Comparison of ENCODE assay signal across 8 mouse cellular contexts in genomic region chr7:34234610-34235561, GRCm38 (mm10). TPM values are rescaled to one million over a fixed set of nuclear protein-coding genes. Genes with fewer than 3 reads are reported as not detected.
DNase-seq lines count a peak whose midpoint lies in the region; ATAC-seq and TF ChIP-seq lines count a peak whose summit lies in the region.

No protein-coding gene starts in this region.

- H3K4me3 ChIP-seq in heart, adult 2 months = peak overlapping the region; percentile 73
- peak overlapping the region; percentile 50 for H3K4me3 ChIP-seq in embryonic facial prominence, embryonic 14.5 days (ENCODE audit: low read depth, low read length)
- H3K4me3 ChIP-seq in limb, embryonic 14.5 days (replicated peaks; ENCODE audit: low read length) = peak overlapping the region; percentile 48
- H3K4me3 ChIP-seq in stomach, postnatal 0 days (ENCODE audit: low read depth, low read length) = peak overlapping the region; percentile 43

- peak overlapping the region; percentile 76 for H3K4me2 ChIP-seq in embryonic facial prominence, embryonic 14.5 days (ENCODE audit: low read depth, low read length)
- H3K4me2 ChIP-seq in limb, embryonic 14.5 days (replicated peaks; ENCODE audit: low read depth, low read length, severe bottlenecking) = peak overlapping the region; percentile 69
- H3K4me2 ChIP-seq in stomach, postnatal 0 days (replicated peaks; ENCODE audit: low read depth) = peak overlapping the region; percentile 57

- H3K9me3 ChIP-seq in embryonic facial prominence, embryonic 14.5 days (ENCODE audit: control insufficient read depth, low read length) = no peaks in the 10 kb centered on the region
- H3K9me3 ChIP-seq in limb, embryonic 14.5 days (ENCODE audit: control insufficient read depth, low read length) = no peaks in the 10 kb centered on the region
- no peaks in the 10 kb centered on the region for H3K9me3 ChIP-seq in stomach, postnatal 0 days (ENCODE audit: control insufficient read depth, low read length)

- TF ChIP-seq POLR2A in heart, adult 2 months (IDR thresholded peaks at IDR 0.05; ENCODE audit: insufficient read depth, low read depth, low read length) = no peak
- no peak for TF ChIP-seq POLR2A in limb, embryonic 14.5 days (IDR thresholded peaks at IDR 0.05; ENCODE audit: borderline replicate concordance, extremely low read depth, insufficient read depth, insufficient read length)

- H3K27me3 ChIP-seq in heart, adult 2 months (ENCODE audit: control insufficient read depth, insufficient read depth, low read length) = no peaks in the 10 kb centered on the region
- H3K27me3 ChIP-seq in embryonic facial prominence, embryonic 14.5 days (replicated peaks; ENCODE audit: control insufficient read depth, insufficient read depth, low read length) = no peaks in the 10 kb centered on the region
- no peaks in the 10 kb centered on the region for H3K27me3 ChIP-seq in limb, embryonic 14.5 days (ENCODE audit: control insufficient read depth, insufficient read depth, low read length)
- no peaks in the 10 kb centered on the region for H3K27me3 ChIP-seq in stomach, postnatal 0 days (ENCODE audit: control insufficient read depth, insufficient read depth, low read length)

- no peak overlapping the region; the same call in 1 of the 2 replicates for H3K9ac ChIP-seq in heart, adult 2 months (ENCODE audit: low read depth, low read length)
- H3K9ac ChIP-seq in embryonic facial prominence, embryonic 14.5 days (ENCODE audit: low read depth, low read length) = peak overlapping the region; percentile 68
- H3K9ac ChIP-seq in limb, embryonic 14.5 days (ENCODE audit: low read depth, low read length, severe bottlenecking) = peak overlapping the region; percentile 49
- H3K9ac ChIP-seq in stomach, postnatal 0 days (ENCODE audit: low read length) = peak overlapping the region; percentile 14

- no peak for DNase-seq in heart, adult 2 months
- DNase-seq in heart, postnatal 25 days (ENCODE audit: low spot score) = no peak
- peak; percentile 19 for DNase-seq in CD4-positive helper T cell, adult 2 months (ENCODE audit: low read depth, low spot score)
- DNase-seq in embryonic facial prominence, embryonic 14.5 days (ENCODE audit: low spot score) = peak; percentile 63
- DNase-seq in limb, embryonic 14.5 days (ENCODE audit: low spot score) = peak; percentile 24
- peak; percentile 33 for DNase-seq in stomach, postnatal 0 days (ENCODE audit: low spot score)
- DNase-seq in frontal cortex, adult 2 months (ENCODE audit: extremely low spot score in 1 of 2, low spot score in 1 of 2) = no peak
- no peak for DNase-seq in spleen, adult 18-20 months

- no peak for TF ChIP-seq EP300 in heart, adult 2 months (IDR thresholded peaks at IDR 0.05; ENCODE audit: insufficient read depth, low read depth, low read length)
- TF ChIP-seq EP300 in stomach, postnatal 0 days (optimal IDR thresholded peaks at IDR 0.05) = no peak

- no peak for ATAC-seq in embryonic facial prominence, embryonic 14.5 days (ENCODE audit: low read depth)
- ATAC-seq in limb, embryonic 14.5 days (ENCODE audit: low FRiP score, low read depth) = no peak
- no peak for ATAC-seq in stomach, postnatal 0 days (ENCODE audit: low FRiP score, low TSS enrichment)

- WGBS in heart, adult 2 months = 2% methylated on average over 17 of the region's 17 CpGs
- 2% methylated on average over 17 of the region's 17 CpGs for WGBS in embryonic facial prominence, embryonic 14.5 days
- under 1% methylated on average over 17 of the region's 17 CpGs for WGBS in limb, embryonic 14.5 days
- under 1% methylated on average over 17 of the region's 17 CpGs for WGBS in stomach, postnatal 0 days

- peak overlapping the region; percentile 99 for H3K27ac ChIP-seq in heart, adult 2 months
- peak overlapping the region; percentile 96 for H3K27ac ChIP-seq in embryonic facial prominence, embryonic 14.5 days (replicated peaks; ENCODE audit: low read depth, low read length)
- peak overlapping the region; percentile 90 for H3K27ac ChIP-seq in limb, embryonic 14.5 days (replicated peaks; ENCODE audit: low read depth, low read length)
- H3K27ac ChIP-seq in stomach, postnatal 0 days (replicated peaks) = peak overlapping the region; percentile 89

- no peaks in the 10 kb centered on the region for H3K79me2 ChIP-seq in heart, adult 2 months (replicated peaks; ENCODE audit: control insufficient read depth, insufficient read depth, low read length)

- peaks cover 5% of the 10 kb centered on the region for H3K4me1 ChIP-seq in heart, adult 2 months (ENCODE audit: control insufficient read depth, insufficient read depth, low read length)
- peaks cover 10% of the 10 kb centered on the region; the same call in 1 of the 2 replicates for H3K4me1 ChIP-seq in embryonic facial prominence, embryonic 14.5 days (ENCODE audit: control insufficient read depth, insufficient read depth, low read length)
- H3K4me1 ChIP-seq in limb, embryonic 14.5 days (ENCODE audit: control insufficient read depth, insufficient read depth, low read length) = peaks cover 8% of the 10 kb centered on the region; the same call in 1 of the 2 replicates
- H3K4me1 ChIP-seq in stomach, postnatal 0 days (replicated peaks; ENCODE audit: control insufficient read depth, insufficient read depth) = no peaks in the 10 kb centered on the region

- no peak for TF ChIP-seq CTCF in heart, adult 2 months (IDR thresholded peaks at IDR 0.05)
- no peak for TF ChIP-seq CTCF in stomach, postnatal 0 days (IDR thresholded peaks at IDR 0.05; ENCODE audit: low read depth)

- intact Hi-C loops in heart, adult 2 months (cut with DNase I) = no loop called here
- intact Hi-C loops in heart, postnatal 25 days (cut with DNase I) = loop anchor here (5.0 kb wide), 1 partner anchor 77 kb away; the partner anchor contains the start of gene 4931406P16Rik

- H3K36me3 ChIP-seq in heart, adult 2 months (ENCODE audit: control insufficient read depth, insufficient read depth, low read length) = no peaks in the 10 kb centered on the region
- peaks cover 35% of the 10 kb centered on the region for H3K36me3 ChIP-seq in embryonic facial prominence, embryonic 14.5 days (ENCODE audit: control insufficient read depth, insufficient read depth, low read length)
- H3K36me3 ChIP-seq in limb, embryonic 14.5 days (ENCODE audit: control insufficient read depth, insufficient read depth, low read length) = peaks cover 36% of the 10 kb centered on the region
- peaks cover 18% of the 10 kb centered on the region for H3K36me3 ChIP-seq in stomach, postnatal 0 days (ENCODE audit: control insufficient read depth, insufficient read depth, low read length)

RNA-seq across cellular contexts. Expression of gene Gpi1, which starts 4.8 kb away (rescaled TPM):
- total RNA-seq in heart, adult 2 months (2021) = 100 to 1,000 TPM; 480 to 591 TPM
- 442 and 488 TPM in 2 replicates for polyA plus RNA-seq in heart, adult 2 months (2012; rRNA removed)
- total RNA-seq in heart, postnatal 25 days (2021) = 100 to 1,000 TPM; 547 to 566 TPM
- 313 and 332 TPM in 2 replicates for polyA plus RNA-seq in embryonic facial prominence, embryonic 14.5 days (2014; fragmentation: Nextera tagmentation; extraction: Ambion mirVana)
- polyA plus RNA-seq in limb, embryonic 14.5 days (2012; rRNA removed) = 256 and 301 TPM in 2 replicates
- 275 and 281 TPM in 2 replicates for polyA plus RNA-seq in limb, embryonic 14.5 days (2014; fragmentation: Nextera tagmentation; extraction: Ambion mirVana)
- 235 and 244 TPM in 2 replicates for polyA plus RNA-seq in stomach, postnatal 0 days (2015; fragmentation: Nextera tagmentation; extraction: Ambion mirVana)
- polyA plus RNA-seq in frontal cortex, adult 2 months (2012; rRNA removed) = 771 and 776 TPM in 2 replicates

RNA-seq across cellular contexts. Expression of gene Gm6096, which starts 16.0 kb away (rescaled TPM):
- total RNA-seq in heart, adult 2 months (2021) = not detected
- not detected in 2 replicates for polyA plus RNA-seq in heart, adult 2 months (2012; rRNA removed)
- total RNA-seq in heart, postnatal 25 days (2021) = not detected
- polyA plus RNA-seq in embryonic facial prominence, embryonic 14.5 days (2014; fragmentation: Nextera tagmentation; extraction: Ambion mirVana) = not detected in 2 replicates
- not detected in 2 replicates for polyA plus RNA-seq in limb, embryonic 14.5 days (2012; rRNA removed)
- 0.54 and 0.55 TPM in 2 replicates for polyA plus RNA-seq in limb, embryonic 14.5 days (2014; fragmentation: Nextera tagmentation; extraction: Ambion mirVana)
- polyA plus RNA-seq in stomach, postnatal 0 days (2015; fragmentation: Nextera tagmentation; extraction: Ambion mirVana) = not detected in 2 replicates
- not detected in 2 replicates for polyA plus RNA-seq in frontal cortex, adult 2 months (2012; rRNA removed)

RNA-seq across cellular contexts. Expression of gene Pdcd2l, which starts 38.4 kb away (rescaled TPM):
- total RNA-seq in heart, adult 2 months (2021) = 10 to 100 TPM; 14.8 to 20.6 TPM
- polyA plus RNA-seq in heart, adult 2 months (2012; rRNA removed) = 18.8 and 30.0 TPM in 2 replicates
- total RNA-seq in heart, postnatal 25 days (2021) = 10 to 100 TPM; 17.0 to 19.7 TPM
- polyA plus RNA-seq in embryonic facial prominence, embryonic 14.5 days (2014; fragmentation: Nextera tagmentation; extraction: Ambion mirVana) = 47.5 and 55.0 TPM in 2 replicates
- polyA plus RNA-seq in limb, embryonic 14.5 days (2012; rRNA removed) = 44.0 and 44.5 TPM in 2 replicates
- 49.9 and 57.1 TPM in 2 replicates for polyA plus RNA-seq in limb, embryonic 14.5 days (2014; fragmentation: Nextera tagmentation; extraction: Ambion mirVana)
- 30.4 and 34.6 TPM in 2 replicates for polyA plus RNA-seq in stomach, postnatal 0 days (2015; fragmentation: Nextera tagmentation; extraction: Ambion mirVana)
- 29.9 and 31.1 TPM in 2 replicates for polyA plus RNA-seq in frontal cortex, adult 2 months (2012; rRNA removed)

Comparison
In these comparisons a context has a peak if more than half of its experiments do, and no peak if none do; other contexts are left out.
1. DNase-seq: peak in CD4-positive helper T cell, adult 2 months (single experiment), embryonic facial prominence, embryonic 14.5 days (single experiment), limb, embryonic 14.5 days (single experiment) and stomach, postnatal 0 days (single experiment); none in heart, adult 2 months (0 of 2), heart, postnatal 25 days (single experiment), frontal cortex, adult 2 months (0 of 2) and spleen, adult 18-20 months (0 of 2).
2. Peak in every context shown above with its lines, with median percentiles within 50 percentile points of each other: H3K27ac ChIP-seq, H3K4me3 ChIP-seq and H3K4me2 ChIP-seq.